Mouse (Mus musculus): ENCODE data around the gene Ccdc169.

Gene Ccdc169

GRCm38 (mm10) chr3:55137039-55137438 is at the start of gene Ccdc169:
Gene Ccdc169 (plus strand): TSS chr3:55137339.
- no peak for DNase-seq (ENCODE audit: low spot score in 2 of 2)

GRCm38 (mm10) chr3:55087360-55087759 is 49.8 kb upstream of the Ccdc169 start:
- no peak for DNase-seq (ENCODE audit: low spot score in 2 of 2)

- DNase-seq (ENCODE audit: low spot score in 2 of 2): no peak
Measured at GRCm38 (mm10) chr3:55088359-55088758, 48.8 kb upstream of the Ccdc169 start.

- no peak for DNase-seq (ENCODE audit: low spot score in 2 of 2)
Measured at GRCm38 (mm10) chr3:55088843-55089242, 48.3 kb upstream of the Ccdc169 start.

GRCm38 (mm10) chr3:55089291-55089690 is 47.8 kb upstream of the Ccdc169 start:
- no peak for DNase-seq (ENCODE audit: low spot score in 2 of 2)

- no peak for DNase-seq (ENCODE audit: low spot score in 2 of 2)
Measured at GRCm38 (mm10) chr3:55093161-55093560, 44.0 kb upstream of the Ccdc169 start.

- DNase-seq (ENCODE audit: low spot score in 2 of 2): peak; percentile 28 to 31
Measured at GRCm38 (mm10) chr3:55095968-55096654, 41.0 kb upstream of the Ccdc169 start.

GRCm38 (mm10) chr3:55096655-55097005 is 40.5 kb upstream of the Ccdc169 start:
- DNase-seq (ENCODE audit: low spot score in 2 of 2): no peak

GRCm38 (mm10) chr3:55097186-55097585 is 40.0 kb upstream of the Ccdc169 start:
- peak in 1 of 2 experiments; percentile 31 for DNase-seq (ENCODE audit: low spot score in 2 of 2)

- DNase-seq (ENCODE audit: low spot score in 2 of 2): no peak
Measured at GRCm38 (mm10) chr3:55098014-55098413, 39.1 kb upstream of the Ccdc169 start.

- DNase-seq (ENCODE audit: low spot score in 2 of 2): no peak
Measured at GRCm38 (mm10) chr3:55098990-55099389, 38.1 kb upstream of the Ccdc169 start.

- no peak for DNase-seq (ENCODE audit: low spot score in 2 of 2)
Measured at GRCm38 (mm10) chr3:55101092-55101491, 36.0 kb upstream of the Ccdc169 start.

GRCm38 (mm10) chr3:55105372-55106023 is 31.6 kb upstream of the Ccdc169 start:
- no peak for DNase-seq (ENCODE audit: low spot score in 2 of 2)

GRCm38 (mm10) chr3:55106051-55106450 is 31.1 kb upstream of the Ccdc169 start:
- DNase-seq (ENCODE audit: low spot score in 2 of 2): no peak

GRCm38 (mm10) chr3:55109097-55109496 is 28.0 kb upstream of the Ccdc169 start:
- DNase-seq (ENCODE audit: low spot score in 2 of 2): no peak

GRCm38 (mm10) chr3:55111935-55112709 is 25.0 kb upstream of the Ccdc169 start, which contains the start of gene Spg20:
Gene Spg20 (plus strand): TSS chr3:55112108.
- peak; percentile 96 for DNase-seq (ENCODE audit: low spot score in 2 of 2)

GRCm38 (mm10) chr3:55112710-55113415 is 24.3 kb upstream of the Ccdc169 start:
- DNase-seq (ENCODE audit: low spot score in 2 of 2): no peak

- DNase-seq (ENCODE audit: low spot score in 2 of 2): peak; percentile 15 to 46
Measured at GRCm38 (mm10) chr3:55114313-55115065, 22.6 kb upstream of the Ccdc169 start.

GRCm38 (mm10) chr3:55115071-55115470 is 22.1 kb upstream of the Ccdc169 start:
- no peak for DNase-seq (ENCODE audit: low spot score in 2 of 2)

GRCm38 (mm10) chr3:55115989-55116388 is 21.1 kb upstream of the Ccdc169 start:
- peak; percentile 20 to 30 for DNase-seq (ENCODE audit: low spot score in 2 of 2)

- DNase-seq (ENCODE audit: low spot score in 2 of 2): peak; percentile 36 to 45
Measured at GRCm38 (mm10) chr3:55119275-55119898, 17.8 kb upstream of the Ccdc169 start.
